Mouse (Mus musculus) embryonic fibroblast, embryonic 13.5 days (primary cell): ENCODE data around the gene Kcna10. TPM values are rescaled to one million over a fixed set of nuclear protein-coding genes. Genes with fewer than 3 reads are reported as not detected.

Experiments
- H3K27ac ChIP-seq: 2 replicates; pipeline ENCODE4 v1.5.1; 2012; ENCODE audit warnings: low read length, control low read depth, inconsistent platforms; ENCODE audit not compliant: insufficient read depth
- H3K4me1 ChIP-seq: 2 replicates; pipeline ENCODE4 v1.6.1; 2011; ENCODE audit warnings: low read length; ENCODE audit not compliant: control insufficient read depth, insufficient read depth
- H3K4me3 ChIP-seq: 2 replicates; pipeline ENCODE4 v1.5.1; 2011; ENCODE audit warnings: mild to moderate bottlenecking, control low read depth, low read length; ENCODE audit not compliant: insufficient read depth
- CTCF ChIP-seq: IDR thresholded peaks from 2 replicates; pipeline ENCODE4 v1.5.1; 2011; ENCODE audit warnings: mild to moderate bottlenecking, control low read depth, low read length, moderate library complexity, borderline replicate concordance; ENCODE audit not compliant: insufficient read depth
- POLR2A ChIP-seq: IDR thresholded peaks from 2 replicates; pipeline ENCODE4 v1.6.1; 2011; ENCODE audit warnings: low read depth, mild to moderate bottlenecking, control low read depth, low read length, moderate library complexity
- polyA plus RNA-seq: library from polyadenylated mRNA; stranded (reverse); fragments of >200 nt; gene quantifications from 2 replicates; pipeline ENCODE4 v1.2.4, GENCODE M21; 2011; ENCODE audit warnings: low read depth; ENCODE audit not compliant: missing spikeins, insufficient read length

The Kcna10 gene
- polyA plus RNA-seq, 1 experiment: not detected

DNA sequence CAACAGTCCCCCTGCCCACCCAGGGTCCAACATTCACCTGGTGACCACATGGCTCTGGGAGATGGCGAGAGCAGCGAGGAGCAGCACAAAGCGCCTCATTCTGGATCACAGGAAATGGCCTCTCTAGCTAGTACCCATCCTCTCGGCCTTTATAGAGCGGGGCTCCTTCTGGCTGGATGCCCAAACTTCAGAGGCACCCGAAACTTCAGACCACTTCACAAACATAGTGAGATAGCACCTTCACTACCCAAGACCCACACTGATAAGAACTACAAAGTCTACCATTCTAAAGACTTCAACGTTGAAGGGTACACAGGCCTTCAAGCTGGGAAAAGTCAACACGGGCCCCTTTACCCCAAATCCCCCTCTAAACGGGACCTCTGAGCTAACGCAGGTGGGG lies 38.8 kb downstream of the Kcna10 start, which contains the start of gene Cym:
Gene Cym, minus strand, starts transcription at position 125 of the 400 bp plus-strand sequence.
- Histone ChIP-seq H3K4me1 (no peaks in the 10 kb centered on the region), H3K27ac (no peak within 1 kb of the TSS), H3K4me3 (no peak within 1 kb of the TSS)
- no peak for TF ChIP-seq POLR2A
- TF ChIP-seq CTCF: no peak

DNA sequence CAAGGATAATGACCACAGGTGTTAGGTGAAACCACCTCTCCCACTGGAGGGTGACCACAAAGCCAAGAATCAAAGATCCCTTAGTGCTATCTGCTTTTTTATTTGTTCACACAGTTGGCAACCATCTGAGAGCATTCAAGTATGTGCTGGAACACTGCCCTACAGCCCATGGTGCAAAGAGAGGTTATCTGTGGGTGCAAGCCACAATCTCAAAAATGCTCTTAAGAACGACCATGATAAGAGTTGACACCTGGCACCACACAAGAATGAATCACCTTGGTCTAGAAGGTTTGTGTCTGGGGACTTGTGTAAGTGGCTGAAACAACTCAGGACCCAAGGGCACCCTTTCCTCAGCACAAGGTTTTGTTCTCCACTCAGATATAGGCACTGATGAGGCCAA lies 40.4 kb downstream of the Kcna10 start:
- Histone ChIP-seq H3K4me3 (no peak overlapping the region), H3K27ac (no peak overlapping the region), H3K4me1 (no peaks in the 10 kb centered on the region)
- no peak for TF ChIP-seq CTCF
- TF ChIP-seq POLR2A: no peak

DNA sequence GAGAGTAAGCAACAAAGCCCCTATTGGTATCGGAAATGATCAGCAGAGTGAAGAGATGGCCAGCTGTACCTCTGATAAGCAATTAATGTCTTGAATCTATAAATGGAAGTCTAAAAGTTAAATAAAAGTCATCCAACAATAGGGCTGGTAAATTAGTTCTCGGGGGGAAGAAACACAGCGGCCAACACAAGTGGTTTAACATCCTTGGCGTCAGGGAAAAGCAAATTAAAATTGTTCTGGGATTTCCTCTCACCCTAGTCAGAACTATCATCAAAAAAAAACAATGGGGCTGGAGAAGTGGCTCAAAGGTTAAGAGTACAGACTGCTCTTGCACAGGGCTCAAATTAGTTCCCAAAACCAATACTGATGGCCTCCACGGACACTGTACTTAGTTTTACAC lies 43.0 kb downstream of the Kcna10 start:
- no peaks in the 10 kb centered on the region for H3K4me1 ChIP-seq
- H3K4me3 ChIP-seq: no peak overlapping the region
- TF ChIP-seq CTCF (no peak), POLR2A (no peak)
- H3K27ac ChIP-seq: no peak overlapping the region

DNA sequence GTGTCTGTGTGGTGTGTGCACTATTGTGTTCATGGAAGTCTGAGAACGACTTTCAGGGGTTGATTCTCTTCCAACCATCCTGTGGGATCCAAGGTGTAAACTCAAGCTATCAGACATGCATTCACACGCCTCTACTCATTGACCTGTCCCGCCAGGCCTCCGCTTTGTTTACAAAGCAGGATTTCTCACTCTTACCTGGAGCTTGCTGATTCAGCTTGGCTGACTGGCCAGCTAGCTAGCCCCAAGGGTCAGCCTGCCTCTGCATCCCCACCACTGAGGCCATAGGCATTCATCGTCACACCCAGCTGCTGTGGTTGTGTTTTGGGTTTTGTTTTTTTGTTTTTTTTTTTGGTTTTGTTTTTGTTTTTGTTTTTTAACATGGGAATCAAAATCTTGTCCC lies 46.4 kb downstream of the Kcna10 start:
- Histone ChIP-seq H3K4me3 (no peak overlapping the region), H3K27ac (no peak overlapping the region), H3K4me1 (no peaks in the 10 kb centered on the region; the same call in 1 of the 2 replicates)
- TF ChIP-seq POLR2A: no peak
- TF ChIP-seq CTCF: no peak

- no peak overlapping the region for H3K4me3 ChIP-seq
- no peaks in the 10 kb centered on the region; the same call in 1 of the 2 replicates for H3K4me1 ChIP-seq
- no peak overlapping the region for H3K27ac ChIP-seq
- TF ChIP-seq CTCF (no peak), POLR2A (no peak)
Measured at GRCm38 (mm10) chr3:107229822-107230221, 47.0 kb downstream of the Kcna10 start.

GRCm38 (mm10) chr3:107230527-107230926 lies 47.7 kb downstream of the Kcna10 start, which contains the start of gene A630076J17Rik:
Gene A630076J17Rik (plus strand): TSS chr3:107230614.
- no peaks in the 10 kb centered on the region; the same call in 1 of the 2 replicates for H3K4me1 ChIP-seq
- TF ChIP-seq POLR2A: no peak
- TF ChIP-seq CTCF: no peak
- no peak within 1 kb of the TSS for H3K4me3 ChIP-seq
- no peak within 1 kb of the TSS for H3K27ac ChIP-seq

GRCm38 (mm10) chr3:107231202-107231601 lies 48.3 kb downstream of the Kcna10 start:
- Histone ChIP-seq H3K27ac (no peak overlapping the region), H3K4me3 (no peak overlapping the region), H3K4me1 (no peaks in the 10 kb centered on the region; the same call in 1 of the 2 replicates)
- TF ChIP-seq CTCF: no peak

DNA sequence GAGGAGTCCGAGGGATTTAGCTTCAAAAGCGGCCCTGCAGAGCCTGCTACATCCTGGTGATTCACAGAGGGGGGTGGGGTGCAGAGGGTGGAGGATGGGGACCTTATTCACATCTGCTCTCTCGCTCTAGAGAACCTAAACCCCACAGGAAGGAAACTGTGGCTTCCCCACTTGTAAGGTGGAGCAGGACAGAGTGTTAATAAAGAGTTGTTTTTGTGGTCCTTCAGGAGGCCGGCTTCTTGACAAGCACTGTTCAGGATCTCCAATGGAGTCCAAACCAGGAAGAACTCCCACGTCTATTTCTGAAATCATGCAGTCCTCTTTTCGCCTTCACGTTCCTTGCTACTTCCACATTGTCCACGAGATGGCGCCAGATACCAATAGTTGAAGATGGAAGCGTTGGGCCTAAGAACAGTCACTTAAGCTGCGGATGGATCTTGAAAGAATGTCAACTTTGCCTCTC lies 50.5 kb downstream of the Kcna10 start:
- no peaks in the 10 kb centered on the region; the same call in 1 of the 2 replicates for H3K4me1 ChIP-seq
- H3K4me3 ChIP-seq: no peak overlapping the region
- TF ChIP-seq CTCF (peak; percentile 79; the same call in 1 of the 2 replicates), POLR2A (no peak)
- H3K27ac ChIP-seq: no peak overlapping the region

GRCm38 (mm10) chr3:107233945-107234344 lies 51.1 kb downstream of the Kcna10 start:
- Histone ChIP-seq H3K27ac (no peak overlapping the region), H3K4me3 (no peak overlapping the region), H3K4me1 (no peaks in the 10 kb centered on the region; the same call in 1 of the 2 replicates)
- TF ChIP-seq POLR2A (no peak), CTCF (no peak)

- TF ChIP-seq CTCF: no peak
- TF ChIP-seq POLR2A: no peak
- Histone ChIP-seq H3K4me1 (no peaks in the 10 kb centered on the region; the same call in 1 of the 2 replicates), H3K27ac (no peak overlapping the region), H3K4me3 (no peak overlapping the region)
Measured at GRCm38 (mm10) chr3:107238051-107238450, 55.2 kb downstream of the Kcna10 start.
